Mouse (Mus musculus) thymus, adult 2 months (tissue): ENCODE measurements around the gene Cacna1c. TPM values are rescaled to one million over a fixed set of nuclear protein-coding genes. Genes with fewer than 3 reads are reported as not detected.
"Not testable (repeated sequence)": the region's sequence is repeated elsewhere in the genome, so short reads cannot be mapped to it uniquely, and the experiment has no call there.

ENCODE experiments used
- DNase-seq: peaks from one replicate; pipeline ENCODE4 v3.0.0; 2021
- H3K27ac ChIP-seq: fragments of 200-500 bp; 2 replicates; pipeline ENCODE4 v1.5.1; 2012; ENCODE audit warnings: low read length, control low read depth; ENCODE audit not compliant: control insufficient read depth, insufficient read depth
- H3K27me3 ChIP-seq: fragments of 200-500 bp; 2 replicates; pipeline ENCODE4 v1.6.1; 2012; ENCODE audit warnings: mild to moderate bottlenecking, low read length, moderate library complexity, mixed read lengths; ENCODE audit not compliant: control insufficient read depth, insufficient read depth
- H3K36me3 ChIP-seq: fragments of 200-500 bp; 2 replicates; pipeline ENCODE4 v1.6.1; 2012; ENCODE audit warnings: mild to moderate bottlenecking, low read length, moderate library complexity; ENCODE audit not compliant: control insufficient read depth, insufficient read depth
- H3K4me1 ChIP-seq: fragments of 200-500 bp; replicated peaks from 2 replicates; pipeline ENCODE4 v1.6.1; 2012; ENCODE audit warnings: low read length; ENCODE audit not compliant: control insufficient read depth, insufficient read depth
- H3K4me3 ChIP-seq: fragments of 200-500 bp; 2 replicates; pipeline ENCODE4 v1.5.1; 2012; ENCODE audit warnings: mild to moderate bottlenecking, low read length, control low read depth, moderate library complexity; ENCODE audit not compliant: control insufficient read depth, insufficient read depth
- CTCF ChIP-seq: fragments of 200-500 bp; IDR thresholded peaks from 2 replicates; pipeline ENCODE4 v1.5.1; 2012; ENCODE audit warnings: mild to moderate bottlenecking, control low read depth, low read length, moderate library complexity, borderline replicate concordance; ENCODE audit not compliant: control insufficient read depth, poor library complexity, insufficient read depth; ENCODE audit errors: extremely low read depth
- POLR2A ChIP-seq: fragments of 200-500 bp; IDR thresholded peaks from 2 replicates; pipeline ENCODE4 v1.6.1; 2012; ENCODE audit warnings: mild to moderate bottlenecking, low read length, control low read depth, moderate library complexity; ENCODE audit not compliant: control insufficient read depth, poor library complexity, insufficient read depth; ENCODE audit errors: extremely low read depth
- WGBS: fragments of 180-500 bp; shearing (Covaris S2); methylation state at CpG from one replicate; pipeline ENCODE4 v1.1.7; 2018; 5-methylcytosine and 5-hydroxymethylcytosine counted together
- polyA plus RNA-seq: library from polyadenylated mRNA; depleted of rRNA; stranded (reverse); fragments of >200 nt; gene quantifications from 2 replicates; pipeline ENCODE4 v1.2.3, GENCODE M21; 2012

The Cacna1c gene
- polyA plus RNA-seq, 1 experiment, result 4.8 TPM

DNA sequence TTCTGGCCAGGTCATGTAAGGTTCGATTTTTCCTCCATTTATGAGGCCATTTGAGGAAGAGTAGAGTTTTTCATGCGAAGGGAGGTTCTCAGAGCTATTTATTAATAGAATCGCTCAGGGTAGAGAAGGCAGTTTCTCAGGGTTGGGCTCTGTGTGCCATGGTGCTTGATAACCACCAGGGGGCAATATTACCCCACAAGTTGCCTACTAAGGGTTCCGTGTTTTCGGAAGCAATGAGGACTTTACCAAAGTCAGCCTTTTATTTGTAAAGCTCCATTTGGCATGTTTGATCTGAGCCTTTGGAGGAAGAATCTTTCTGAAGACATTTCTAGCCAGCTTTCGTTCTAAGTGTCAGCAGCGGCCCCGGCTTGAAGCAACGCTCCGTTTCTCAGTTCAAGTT, 24.1 kb upstream of the Cacna1c start:
- Histone ChIP-seq H3K4me3 (no peak overlapping the region), H3K27ac (no peak overlapping the region), H3K36me3 (peaks cover 14% of the 10 kb centered on the region), H3K27me3 (no peaks in the 10 kb centered on the region), H3K4me1 (no peaks in the 10 kb centered on the region)
- 60% methylated on average over 10 of the region's 10 CpGs for WGBS
- peak; percentile 35 for DNase-seq
- no peak for TF ChIP-seq POLR2A
- TF ChIP-seq CTCF, result no peak

DNA sequence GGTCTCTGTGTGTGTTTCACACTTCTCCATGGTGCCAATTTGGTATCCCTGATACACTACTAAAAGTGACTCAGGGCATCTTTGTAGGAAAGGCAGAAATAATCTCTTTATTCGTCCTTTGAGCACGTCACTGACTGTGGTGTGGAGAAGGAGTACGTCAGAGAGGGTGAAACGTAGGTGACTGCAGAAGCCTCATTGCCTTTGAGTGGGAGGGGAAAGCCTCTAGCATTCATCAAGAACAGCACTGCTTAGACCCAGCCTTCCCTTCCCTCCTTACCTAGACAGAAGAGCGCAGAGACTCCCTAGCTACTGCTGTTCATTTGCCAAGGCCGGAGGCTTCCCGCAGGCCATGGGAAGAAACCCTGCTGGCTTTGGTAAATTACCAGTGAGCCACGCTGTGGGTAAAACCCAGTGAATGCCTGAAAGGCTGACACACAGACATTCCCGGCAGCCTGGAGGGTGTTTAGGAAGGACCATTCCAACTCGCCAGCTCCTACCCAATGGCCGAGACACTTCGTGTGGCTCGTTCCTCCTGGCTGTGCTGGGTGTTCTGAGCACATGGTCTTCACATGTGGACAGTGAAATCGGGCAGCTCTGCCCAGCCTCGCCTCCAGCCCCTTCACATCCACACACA, 23.1 kb upstream of the Cacna1c start:
- DNase-seq, result no peak
- H3K27me3 ChIP-seq, result no peaks in the 10 kb centered on the region
- H3K36me3 ChIP-seq, result peaks cover 20% of the 10 kb centered on the region
- H3K4me3 ChIP-seq, result no peak overlapping the region
- no peak overlapping the region for H3K27ac ChIP-seq
- 98% methylated on average over 15 of the region's 15 CpGs for WGBS
- TF ChIP-seq POLR2A (no peak), CTCF (no peak)
- no peaks in the 10 kb centered on the region for H3K4me1 ChIP-seq

DNA sequence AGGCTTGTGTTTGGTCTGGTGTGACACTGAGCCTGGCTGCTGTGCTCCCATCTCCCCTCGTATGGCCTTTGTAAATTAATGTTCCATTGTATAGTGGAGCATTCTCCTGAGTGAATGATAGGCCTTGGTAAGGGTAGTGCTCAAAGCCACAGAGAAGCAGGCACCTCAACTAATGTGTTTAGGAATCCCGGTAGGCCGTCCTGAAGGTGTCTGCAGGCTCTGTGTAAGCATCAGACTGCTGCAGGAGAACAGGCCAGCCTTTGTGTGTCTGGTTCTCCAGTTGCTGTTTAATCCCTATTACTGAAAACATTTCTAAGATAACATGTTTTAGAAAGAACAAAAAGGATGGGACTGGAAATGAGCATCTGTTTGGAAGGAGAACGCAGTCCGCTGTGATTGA, 22.4 kb upstream of the Cacna1c start:
- Histone ChIP-seq H3K36me3 (peaks cover 20% of the 10 kb centered on the region), H3K27ac (no peak overlapping the region), H3K4me1 (no peaks in the 10 kb centered on the region), H3K4me3 (no peak overlapping the region), H3K27me3 (no peaks in the 10 kb centered on the region)
- no peak for DNase-seq
- 95% methylated on average over 5 of the region's 5 CpGs for WGBS
- TF ChIP-seq POLR2A, result no peak
- TF ChIP-seq CTCF, result no peak

- DNase-seq, result no peak
- Histone ChIP-seq H3K4me1 (no peaks in the 10 kb centered on the region), H3K27me3 (no peaks in the 10 kb centered on the region), H3K36me3 (peaks cover 26% of the 10 kb centered on the region), H3K4me3 (no peak overlapping the region), H3K27ac (no peak overlapping the region)
- TF ChIP-seq CTCF (no peak), POLR2A (no peak)
- WGBS, result 74% methylated on average over 4 of the region's 4 CpGs
Observed at GRCm38 (mm10) chr6:119217661-119218060, 21.4 kb upstream of the Cacna1c start.

GRCm38 (mm10) chr6:119215040-119215613, 18.9 kb upstream of the Cacna1c start:
- Histone ChIP-seq H3K4me3 (no peak overlapping the region), H3K27ac (no peak overlapping the region), H3K4me1 (no peaks in the 10 kb centered on the region), H3K27me3 (no peaks in the 10 kb centered on the region), H3K36me3 (peaks cover 27% of the 10 kb centered on the region)
- no peak for DNase-seq
- TF ChIP-seq CTCF, result no peak
- TF ChIP-seq POLR2A, result no peak
- over 99% methylated on average over 10 of the region's 10 CpGs for WGBS

DNA sequence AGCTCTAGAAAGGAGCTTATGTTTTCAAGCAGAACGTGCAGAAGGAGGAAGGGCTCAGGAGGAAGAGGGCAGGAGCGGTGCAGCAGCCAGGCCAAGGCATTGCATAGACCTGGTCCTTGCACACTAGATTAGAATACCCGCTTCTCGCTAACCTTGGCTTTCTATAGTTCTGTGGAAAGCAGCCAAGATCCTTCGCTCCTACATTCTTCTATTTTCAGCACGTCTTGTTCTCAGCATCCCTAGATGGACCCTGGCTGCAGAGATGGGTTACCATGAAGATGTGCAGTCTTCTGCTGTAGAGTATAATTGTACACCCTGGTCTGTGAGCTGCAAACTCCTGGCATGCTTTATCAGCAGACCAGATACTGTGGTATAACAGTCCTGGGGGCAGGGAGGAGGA, 18.0 kb upstream of the Cacna1c start:
- Histone ChIP-seq H3K4me1 (no peaks in the 10 kb centered on the region), H3K4me3 (no peak overlapping the region), H3K36me3 (peaks cover 25% of the 10 kb centered on the region), H3K27me3 (no peaks in the 10 kb centered on the region), H3K27ac (no peak overlapping the region)
- 95% methylated on average over 6 of the region's 6 CpGs for WGBS
- DNase-seq, result no peak
- TF ChIP-seq POLR2A, result no peak
- no peak for TF ChIP-seq CTCF

DNA sequence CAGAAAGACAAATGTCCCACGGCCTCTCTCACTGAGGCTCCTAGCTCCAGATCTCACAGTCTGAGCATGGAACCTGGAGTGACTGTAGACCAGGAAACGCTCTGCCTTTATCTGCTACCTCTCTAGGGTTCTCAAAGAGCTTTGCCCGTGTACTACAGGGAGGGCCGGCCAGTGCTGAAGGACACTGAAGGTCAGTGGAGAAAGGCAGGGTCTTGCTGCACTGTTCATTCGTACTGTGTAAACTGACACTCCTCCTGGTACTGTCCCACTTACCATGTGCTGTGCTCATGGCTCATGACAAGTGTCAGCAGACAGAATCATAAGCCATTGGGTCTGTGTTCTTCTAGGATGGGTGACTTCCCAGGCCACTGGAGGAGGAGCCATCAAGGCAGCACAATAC, 17.2 kb upstream of the Cacna1c start:
- Histone ChIP-seq H3K27ac (no peak overlapping the region), H3K36me3 (peaks cover 24% of the 10 kb centered on the region)
- 97% methylated on average over 5 of the region's 5 CpGs for WGBS

DNA sequence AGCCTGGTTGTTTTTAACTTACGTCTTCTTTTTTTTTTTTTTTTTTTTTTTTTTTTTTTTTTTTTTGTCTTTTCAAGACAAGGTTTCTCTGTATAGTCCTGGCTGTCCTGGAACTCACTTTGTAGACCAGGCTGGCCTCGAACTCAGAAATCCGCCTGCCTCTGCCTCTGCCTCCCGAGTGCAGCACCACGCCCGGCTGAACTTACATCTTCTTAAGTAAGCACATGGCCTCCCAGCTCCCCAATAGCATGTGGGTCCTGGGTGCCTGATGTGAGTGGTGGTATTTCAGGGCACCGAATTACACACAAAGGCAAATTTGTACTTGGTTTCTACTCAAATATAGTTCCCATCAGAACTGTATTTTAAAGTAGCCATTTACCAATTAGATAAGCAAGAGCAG, 9.8 kb upstream of the Cacna1c start:
- 98% methylated on average over 7 of the region's 7 CpGs for WGBS
- H3K27me3 ChIP-seq, H3K36me3 ChIP-seq, H3K4me3 ChIP-seq, H3K4me1 ChIP-seq, DNase-seq, H3K27ac ChIP-seq: not testable (repeated sequence)

More for the DNA sequence above, 17.2 kb upstream of the Cacna1c start:
- DNase-seq, result no peak
- no peaks in the 10 kb centered on the region for H3K27me3 ChIP-seq
- TF ChIP-seq POLR2A, result no peak
- no peak for TF ChIP-seq CTCF
- H3K4me1 ChIP-seq, result no peaks in the 10 kb centered on the region
- no peak overlapping the region for H3K4me3 ChIP-seq
